Mouse (Mus musculus) forebrain, embryonic 16.5 days (tissue): ENCODE data around the gene Cct8l1. TPM values are rescaled to one million over a fixed set of nuclear protein-coding genes. Genes with fewer than 3 reads are reported as not detected.

Experiments used
- ATAC-seq: fragments of 200-750 bp; cut with Nextera tagmentation; 2 replicates; pipeline ENCODE4 v1.8.0; 2017; ENCODE audit warnings: mild to moderate bottlenecking, moderate library complexity
- H3K27ac ChIP-seq: fragments of 300-500 bp; sonication (generic); 2 replicates; pipeline ENCODE4 v1.5.1; 2014; ENCODE audit warnings: low read length, control low read depth
- H3K27me3 ChIP-seq: fragments of 300-500 bp; sonication (generic); replicated peaks from 2 replicates; pipeline ENCODE4 v1.6.1; 2014; ENCODE audit warnings: low read length; ENCODE audit not compliant: control insufficient read depth, insufficient read depth
- H3K36me3 ChIP-seq: fragments of 300-500 bp; sonication (generic); 2 replicates; pipeline ENCODE4 v1.6.1; 2014; ENCODE audit not compliant: control insufficient read depth, insufficient read depth
- H3K4me1 ChIP-seq: fragments of 300-500 bp; sonication (generic); replicated peaks from 2 replicates; pipeline ENCODE4 v1.6.1; 2014; ENCODE audit warnings: low read length; ENCODE audit not compliant: control insufficient read depth, insufficient read depth
- H3K4me2 ChIP-seq: fragments of 300-500 bp; sonication (generic); 2 replicates; pipeline ENCODE4 v1.6.1; 2014; ENCODE audit warnings: mild to moderate bottlenecking, low read length, control low read depth
- H3K4me3 ChIP-seq: fragments of 300-500 bp; sonication (generic); replicated peaks from 2 replicates; pipeline ENCODE4 v1.5.1; 2014; ENCODE audit warnings: mild to moderate bottlenecking, low read length, control low read depth
- H3K9ac ChIP-seq: fragments of 300-500 bp; sonication (generic); replicated peaks from 2 replicates; pipeline ENCODE4 v1.6.1; 2014; ENCODE audit warnings: low read depth, low read length, control low read depth
- H3K9me3 ChIP-seq: fragments of 300-500 bp; sonication (generic); 2 replicates; pipeline ENCODE4 v1.6.1; 2016; ENCODE audit warnings: low read length; ENCODE audit not compliant: control insufficient read depth
- WGBS: fragments of 180-500 bp; shearing (Covaris S2); extraction: QIAGEN DNeasy Blood & Tissue Kit; methylation state at CpG from one replicate; pipeline ENCODE4 v1.1.7; 2014; 5-methylcytosine and 5-hydroxymethylcytosine counted together
- polyA plus RNA-seq: library from polyadenylated mRNA; unstranded; fragments of >200 nt; fragmentation: Nextera tagmentation; extraction: Ambion mirVana; gene quantifications from 2 replicates; pipeline ENCODE4 v1.2.1, GENCODE M21; 2015

The Cct8l1 gene
- polyA plus RNA-seq, 1 experiment from 2014 or later = not detected

DNA sequence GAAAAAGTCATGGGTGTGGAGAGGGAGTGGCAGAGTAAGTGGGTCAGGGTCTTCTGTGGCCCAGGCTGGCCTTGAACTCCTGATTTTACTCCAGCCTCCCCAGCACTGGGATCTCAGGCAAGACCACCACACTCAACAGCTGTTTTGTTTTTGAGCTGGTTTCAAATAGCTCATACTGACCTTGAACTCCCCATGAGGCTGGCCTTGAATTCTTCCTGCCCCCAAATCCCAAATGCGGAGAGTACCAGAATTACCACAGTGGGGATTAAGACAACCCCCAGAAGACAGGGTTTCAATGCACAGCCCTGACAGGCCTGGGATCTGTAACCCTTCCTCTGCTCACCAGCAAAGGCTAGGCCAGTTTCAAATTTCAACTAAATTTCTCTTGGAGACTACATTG lies 12.1 kb downstream of the Cct8l1 start:
- Histone ChIP-seq H3K4me1 (peaks cover 8% of the 10 kb centered on the region; the same call in 1 of the 2 replicates), H3K9ac (no peak overlapping the region), H3K27ac (no peak overlapping the region), H3K4me2 (no peak overlapping the region), H3K9me3 (no peaks in the 10 kb centered on the region), H3K27me3 (no peaks in the 10 kb centered on the region), H3K4me3 (no peak overlapping the region), H3K36me3 (no peaks in the 10 kb centered on the region)
- ATAC-seq = no peak
- WGBS = 72% methylated on average over 1 of the region's 1 CpGs

GRCm38 (mm10) chr5:25528851-25529528 lies 13.1 kb downstream of the Cct8l1 start:
- WGBS = 8% methylated on average over 22 of the region's 22 CpGs

GRCm38 (mm10) chr5:25529529-25530421 lies 13.9 kb downstream of the Cct8l1 start:
- no peaks in the 10 kb centered on the region for H3K36me3 ChIP-seq
- H3K4me2 ChIP-seq = peak overlapping the region; percentile 61
- ATAC-seq = peak; percentile 98
- no peaks in the 10 kb centered on the region for H3K9me3 ChIP-seq
- peak overlapping the region; percentile 96 for H3K27ac ChIP-seq
- no peaks in the 10 kb centered on the region for H3K27me3 ChIP-seq
- under 1% methylated on average over 79 of the region's 87 CpGs for whole genome bisulfite sequencing
- peak overlapping the region; percentile 90 for H3K9ac ChIP-seq
- peaks cover 8% of the 10 kb centered on the region; the same call in 1 of the 2 replicates for H3K4me1 ChIP-seq
- peak overlapping the region; percentile 83 for H3K4me3 ChIP-seq

More at GRCm38 (mm10) chr5:25528851-25529528, 13.1 kb downstream of the Cct8l1 start:
- H3K36me3 ChIP-seq = no peaks in the 10 kb centered on the region
- ATAC-seq = peak; percentile 54
- H3K27ac ChIP-seq = peak overlapping the region; percentile 96
- peaks cover 8% of the 10 kb centered on the region; the same call in 1 of the 2 replicates for H3K4me1 ChIP-seq
- H3K27me3 ChIP-seq = no peaks in the 10 kb centered on the region
- H3K4me2 ChIP-seq = peak overlapping the region; percentile 61
- no peaks in the 10 kb centered on the region for H3K9me3 ChIP-seq
- peak overlapping the region; percentile 83 for H3K4me3 ChIP-seq
- peak overlapping the region; percentile 90 for H3K9ac ChIP-seq

GRCm38 (mm10) chr5:25530629-25531028 lies 14.8 kb downstream of the Cct8l1 start:
- ATAC-seq = no peak
- peak overlapping the region; percentile 61; the same call in 1 of the 2 replicates for H3K4me2 ChIP-seq
- H3K9ac ChIP-seq = no peak overlapping the region
- H3K27ac ChIP-seq = no peak overlapping the region
- H3K36me3 ChIP-seq = no peaks in the 10 kb centered on the region
- H3K9me3 ChIP-seq = no peaks in the 10 kb centered on the region
- 18% methylated on average over 2 of the region's 2 CpGs for WGBS
- H3K4me1 ChIP-seq = peaks cover 8% of the 10 kb centered on the region; the same call in 1 of the 2 replicates
- H3K4me3 ChIP-seq = peak overlapping the region; percentile 83
- no peaks in the 10 kb centered on the region for H3K27me3 ChIP-seq

DNA sequence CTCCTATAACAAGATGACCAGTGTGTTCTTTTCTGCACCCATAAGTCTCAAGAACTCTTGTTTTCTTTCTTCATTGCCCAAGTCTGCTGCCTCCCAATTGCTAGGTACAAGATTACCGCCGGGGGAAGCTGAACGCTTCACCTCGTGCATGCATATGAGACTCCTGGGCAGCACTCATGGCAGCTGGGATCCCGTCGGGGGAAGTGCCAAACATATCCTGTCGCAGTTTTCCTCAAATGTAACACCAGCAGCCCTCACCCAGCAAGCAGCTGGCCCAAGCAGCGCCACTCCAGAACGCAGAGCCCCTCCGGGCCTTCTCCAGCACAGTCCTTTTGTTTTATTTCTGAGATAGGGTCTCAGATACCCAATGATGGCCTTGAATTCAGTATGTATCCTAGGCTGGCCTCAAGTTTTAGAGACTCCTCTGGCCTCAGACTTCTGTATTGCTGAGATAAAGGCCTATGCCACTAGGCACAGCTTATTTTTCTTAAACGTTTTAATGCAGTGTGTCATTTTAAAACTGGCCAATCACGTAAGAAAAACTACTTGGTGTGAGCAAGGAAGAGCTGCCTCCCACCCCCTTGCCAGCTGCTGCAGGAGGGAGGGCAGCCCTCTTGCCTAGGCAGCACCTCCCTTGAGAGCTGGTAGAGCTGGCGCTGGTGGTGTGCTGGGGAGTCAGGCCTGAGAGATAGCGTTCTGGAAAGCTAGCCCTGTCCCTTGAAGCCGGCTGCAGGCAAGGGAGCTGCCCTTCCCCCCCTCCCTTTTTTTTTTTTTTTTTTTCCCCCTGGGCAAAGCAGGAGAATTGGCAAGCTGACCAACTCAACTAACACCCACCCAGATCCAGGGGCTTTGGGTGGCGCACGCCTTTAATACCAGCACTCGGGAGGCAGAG lies 16.6 kb downstream of the Cct8l1 start:
- Histone ChIP-seq H3K4me1 (peaks cover 5% of the 10 kb centered on the region; the same call in 1 of the 2 replicates), H3K27me3 (no peaks in the 10 kb centered on the region), H3K4me3 (no peak overlapping the region), H3K36me3 (no peaks in the 10 kb centered on the region), H3K4me2 (no peak overlapping the region), H3K9me3 (no peaks in the 10 kb centered on the region), H3K9ac (no peak overlapping the region), H3K27ac (no peak overlapping the region)
- 55% methylated on average over 18 of the region's 18 CpGs for WGBS
- no peak for ATAC-seq

GRCm38 (mm10) chr5:25533298-25533697 lies 17.4 kb downstream of the Cct8l1 start:
- Histone ChIP-seq H3K4me2 (no peak overlapping the region), H3K4me3 (no peak overlapping the region), H3K36me3 (no peaks in the 10 kb centered on the region), H3K9me3 (no peaks in the 10 kb centered on the region), H3K27me3 (no peaks in the 10 kb centered on the region), H3K9ac (no peak overlapping the region), H3K27ac (no peak overlapping the region), H3K4me1 (peaks cover 5% of the 10 kb centered on the region; the same call in 1 of the 2 replicates)
- whole genome bisulfite sequencing = 90% methylated on average over 5 of the region's 5 CpGs
- no peak for ATAC-seq

GRCm38 (mm10) chr5:25535566-25535965 lies 19.7 kb downstream of the Cct8l1 start:
- no peaks in the 10 kb centered on the region for H3K9me3 ChIP-seq
- 84% methylated on average over 2 of the region's 2 CpGs for WGBS
- H3K4me1 ChIP-seq = no peaks in the 10 kb centered on the region; the same call in 1 of the 2 replicates
- H3K4me2 ChIP-seq = no peak overlapping the region
- no peak for ATAC-seq
- H3K27ac ChIP-seq = no peak overlapping the region
- no peaks in the 10 kb centered on the region for H3K36me3 ChIP-seq
- no peaks in the 10 kb centered on the region for H3K27me3 ChIP-seq
- no peak overlapping the region for H3K9ac ChIP-seq
- no peak overlapping the region for H3K4me3 ChIP-seq

GRCm38 (mm10) chr5:25536451-25536850 lies 20.6 kb downstream of the Cct8l1 start:
- no peaks in the 10 kb centered on the region for H3K9me3 ChIP-seq
- H3K4me1 ChIP-seq = no peaks in the 10 kb centered on the region; the same call in 1 of the 2 replicates
- WGBS = 37% methylated on average over 2 of the region's 2 CpGs
- no peak overlapping the region for H3K27ac ChIP-seq
- no peak overlapping the region for H3K9ac ChIP-seq
- no peaks in the 10 kb centered on the region for H3K36me3 ChIP-seq
- no peaks in the 10 kb centered on the region for H3K27me3 ChIP-seq
- no peak overlapping the region for H3K4me3 ChIP-seq
- no peak for ATAC-seq
- H3K4me2 ChIP-seq = no peak overlapping the region
